Mouse (Mus musculus) testis, adult 2 months (tissue): ENCODE results near the gene Phactr3.

Experiments
- CTCF ChIP-seq: fragments of 200-500 bp; IDR thresholded peaks from 2 replicates; pipeline ENCODE4 v1.5.1; 2012; ENCODE audit warnings: low read depth, mild to moderate bottlenecking, inconsistent platforms, low read length, moderate library complexity; ENCODE audit not compliant: control insufficient read depth, insufficient read depth, insufficient replicate concordance
- POLR2A ChIP-seq: fragments of 200-500 bp; IDR thresholded peaks from 2 replicates; pipeline ENCODE4 v1.6.1; 2012; ENCODE audit warnings: low read depth, mild to moderate bottlenecking, inconsistent platforms, low read length, moderate library complexity; ENCODE audit not compliant: control insufficient read depth

- no peak for TF ChIP-seq POLR2A
- TF ChIP-seq CTCF, result no peak
Measured at GRCm38 (mm10) chr2:178118801-178119560, at the start of gene Phactr3.
